Mouse (Mus musculus) brown adipose tissue, adult 24 weeks (tissue): ENCODE data around the gene Rnf180. TPM values are rescaled to one million over a fixed set of nuclear protein-coding genes. Genes with fewer than 3 reads are reported as not detected.

Experiments used
- H3K27ac ChIP-seq: fragments of 200-500 bp; replicated peaks from 2 replicates; pipeline ENCODE4 v1.5.1; 2012; ENCODE audit warnings: low read depth, mild to moderate bottlenecking, low read length
- H3K4me1 ChIP-seq: fragments of 200-500 bp; 2 replicates; pipeline ENCODE4 v1.6.1; 2012; ENCODE audit warnings: low read length, mixed read lengths; ENCODE audit not compliant: control insufficient read depth, insufficient read depth, insufficient read length
- H3K4me3 ChIP-seq: fragments of 200-500 bp; 2 replicates; pipeline ENCODE4 v1.5.1; 2012; ENCODE audit warnings: low read depth, mild to moderate bottlenecking, low read length, moderate library complexity; ENCODE audit not compliant: insufficient read depth
- polyA plus RNA-seq: library from polyadenylated mRNA; stranded (reverse); fragments of >200 nt; gene quantifications from 2 replicates; pipeline ENCODE4 v1.2.4, GENCODE M21; 2012; ENCODE audit not compliant: missing spikeins, insufficient read depth, insufficient read length

Gene Rnf180
- polyA plus RNA-seq, 1 experiment: not detected

- Histone ChIP-seq H3K4me1 (no peaks in the 10 kb centered on the region), H3K27ac (no peak overlapping the region), H3K4me3 (no peak overlapping the region)
These were observed 172.5 kb downstream of the Rnf180 start for GRCm38 (mm10) chr13:105122092-105122491.

GRCm38 (mm10) chr13:105121617-105122016, 173.0 kb downstream of the Rnf180 start:
- no peak overlapping the region for H3K27ac ChIP-seq
- no peak overlapping the region for H3K4me3 ChIP-seq
- H3K4me1 ChIP-seq: no peaks in the 10 kb centered on the region

- Histone ChIP-seq H3K27ac (no peak overlapping the region), H3K4me1 (no peaks in the 10 kb centered on the region), H3K4me3 (no peak overlapping the region)
These were observed 183.0 kb downstream of the Rnf180 start for GRCm38 (mm10) chr13:105111599-105111998.

GRCm38 (mm10) chr13:105104385-105104784, 190.2 kb downstream of the Rnf180 start:
- Histone ChIP-seq H3K4me3 (no peak overlapping the region), H3K4me1 (no peaks in the 10 kb centered on the region), H3K27ac (no peak overlapping the region)

- Histone ChIP-seq H3K27ac (no peak overlapping the region), H3K4me3 (no peak overlapping the region), H3K4me1 (no peaks in the 10 kb centered on the region)
These were observed 193.9 kb downstream of the Rnf180 start for GRCm38 (mm10) chr13:105100705-105101104.

- no peaks in the 10 kb centered on the region for H3K4me1 ChIP-seq
- no peak overlapping the region for H3K4me3 ChIP-seq
These were observed 198.3 kb downstream of the Rnf180 start for GRCm38 (mm10) chr13:105096316-105096715.

GRCm38 (mm10) chr13:105089276-105089675, 205.3 kb downstream of the Rnf180 start:
- Histone ChIP-seq H3K4me3 (no peak overlapping the region), H3K4me1 (no peaks in the 10 kb centered on the region), H3K27ac (no peak overlapping the region)

More at GRCm38 (mm10) chr13:105096316-105096715, 198.3 kb downstream of the Rnf180 start:
- no peak overlapping the region for H3K27ac ChIP-seq

- Histone ChIP-seq H3K27ac (no peak within 1 kb of the TSS), H3K4me3 (no peak within 1 kb of the TSS), H3K4me1 (no peaks in the 10 kb centered on the region)
These were observed 212.8 kb downstream of the Rnf180 start, which contains the start of gene 4933425L06Rik for GRCm38 (mm10) chr13:105081862-105082261. 4933425L06Rik (plus strand) TSS chr13:105082122.

Other genes with a start within 250 kb of the Rnf180 start
- gene Rgs7bp, start 239.9 kb downstream of the Rnf180 start, polyA plus RNA-seq: 0.75 and 0.91 TPM in 2 replicates
- not detected in 2 replicates for gene 4933425L06Rik, start 212.7 kb downstream of the Rnf180 start, polyA plus RNA-seq
- gene Htr1a, start 148.8 kb upstream of the Rnf180 start, polyA plus RNA-seq: not detected in 2 replicates